Mouse (Mus musculus): Measurements from ENCODE around the gene Ntrk3. TPM values are rescaled to one million over a fixed set of nuclear protein-coding genes. Genes with fewer than 3 reads are reported as not detected.

Gene Ntrk3
- total RNA-seq, 1 experiment from 2014 or later, result 0.76 TPM

- no peak for ATAC-seq (replicated peaks; ENCODE audit: insufficient number of reproducible peaks, low FRiP score, low TSS enrichment, poor library complexity, severe bottlenecking)
These were observed 246.6 kb downstream of the Ntrk3 start for GRCm38 (mm10) chr7:78491176-78491575.

GRCm38 (mm10) chr7:78484290-78484689 is 253.5 kb downstream of the Ntrk3 start:
- no peak for ATAC-seq (replicated peaks; ENCODE audit: insufficient number of reproducible peaks, low FRiP score, low TSS enrichment, poor library complexity, severe bottlenecking)

- ATAC-seq (replicated peaks; ENCODE audit: insufficient number of reproducible peaks, low FRiP score, low TSS enrichment, poor library complexity, severe bottlenecking), result no peak
These were observed 254.1 kb downstream of the Ntrk3 start for GRCm38 (mm10) chr7:78483729-78484128.

DNA sequence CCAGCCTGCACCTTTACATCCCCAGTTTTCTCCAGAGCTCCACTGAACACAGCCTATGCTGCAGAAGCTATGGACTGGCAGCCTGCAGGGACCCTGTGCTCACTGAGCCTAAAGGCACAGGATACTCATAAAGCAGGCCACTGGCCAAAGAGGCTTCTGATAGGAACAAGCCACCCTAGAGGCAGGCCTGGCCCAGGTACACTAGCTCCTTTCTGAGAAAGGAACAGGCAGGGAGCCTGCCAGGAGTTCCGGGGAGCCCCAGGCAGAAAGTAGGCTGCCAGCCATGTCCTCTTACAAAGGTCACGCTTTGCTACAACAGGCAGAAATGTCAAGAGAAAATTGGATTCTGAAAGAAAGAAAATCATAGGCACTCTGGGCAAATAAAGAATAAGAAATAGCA is 254.8 kb downstream of the Ntrk3 start:
- ATAC-seq (replicated peaks; ENCODE audit: insufficient number of reproducible peaks, low FRiP score, low TSS enrichment, poor library complexity, severe bottlenecking), result no peak

- no peak for ATAC-seq (replicated peaks; ENCODE audit: insufficient number of reproducible peaks, low FRiP score, low TSS enrichment, poor library complexity, severe bottlenecking)
These were observed 258.9 kb downstream of the Ntrk3 start for GRCm38 (mm10) chr7:78478881-78479280.

GRCm38 (mm10) chr7:78471755-78472154 is 266.1 kb downstream of the Ntrk3 start:
- no peak for ATAC-seq (replicated peaks; ENCODE audit: insufficient number of reproducible peaks, low FRiP score, low TSS enrichment, poor library complexity, severe bottlenecking)

- no peak for ATAC-seq (replicated peaks; ENCODE audit: insufficient number of reproducible peaks, low FRiP score, low TSS enrichment, poor library complexity, severe bottlenecking)
These were observed 266.5 kb downstream of the Ntrk3 start for GRCm38 (mm10) chr7:78471270-78471669.

- no peak for ATAC-seq (replicated peaks; ENCODE audit: insufficient number of reproducible peaks, low FRiP score, low TSS enrichment, poor library complexity, severe bottlenecking)
These were observed 275.2 kb downstream of the Ntrk3 start for GRCm38 (mm10) chr7:78462605-78463004.

DNA sequence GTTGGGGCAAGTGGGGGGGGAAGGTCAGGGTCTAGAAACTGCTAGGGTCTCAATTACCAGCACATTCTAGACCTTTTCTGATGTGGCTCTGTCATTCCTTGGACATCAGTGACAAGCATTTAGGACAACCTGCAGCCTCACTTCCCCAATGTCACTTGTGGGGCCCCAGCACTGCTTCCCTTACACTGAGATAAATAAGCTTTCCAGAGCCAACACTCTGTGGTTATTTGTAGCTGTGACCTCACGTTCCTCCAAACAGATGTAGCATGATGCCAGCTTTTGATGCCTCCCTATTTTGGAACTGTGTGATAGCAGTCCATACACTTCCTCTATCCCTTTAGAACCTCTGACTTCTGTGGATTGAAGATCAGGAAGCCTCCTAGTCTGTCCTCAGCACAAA is 278.8 kb downstream of the Ntrk3 start:
- no peak for ATAC-seq (replicated peaks; ENCODE audit: insufficient number of reproducible peaks, low FRiP score, low TSS enrichment, poor library complexity, severe bottlenecking)

GRCm38 (mm10) chr7:78451666-78452065 is 286.1 kb downstream of the Ntrk3 start:
- ATAC-seq (replicated peaks; ENCODE audit: insufficient number of reproducible peaks, low FRiP score, low TSS enrichment, poor library complexity, severe bottlenecking), result no peak

DNA sequence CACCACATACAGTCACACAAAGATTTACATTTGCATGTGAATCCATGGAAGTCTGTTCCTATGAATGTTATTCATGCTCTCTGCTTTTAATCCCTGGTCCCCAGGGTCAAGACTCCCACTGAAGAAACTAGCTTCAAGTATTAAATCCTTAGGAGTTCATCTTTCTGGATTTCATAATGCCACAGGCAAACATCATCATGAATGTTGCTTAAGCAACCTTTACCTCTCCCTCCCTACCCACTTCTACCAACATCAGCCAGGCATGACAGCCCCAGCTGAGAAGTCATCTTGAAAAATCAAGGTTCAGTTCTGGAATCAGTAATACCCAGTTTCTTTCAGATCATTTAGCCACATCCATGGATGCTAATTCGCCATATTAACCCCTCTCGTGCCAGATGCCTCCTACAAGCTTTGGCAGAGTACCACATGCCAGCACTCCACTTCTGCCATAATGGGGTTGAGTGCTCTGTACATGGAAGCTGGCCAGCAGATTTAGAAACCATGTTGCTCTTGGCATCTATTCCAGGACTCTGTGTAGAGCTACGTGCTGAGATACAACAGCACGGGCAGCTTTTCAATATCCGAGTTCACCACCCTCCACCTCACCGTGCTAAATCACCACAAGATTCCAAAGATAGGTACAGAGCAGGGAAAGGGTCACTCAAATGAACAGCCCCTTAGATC is 287.8 kb downstream of the Ntrk3 start:
- no peak for ATAC-seq (replicated peaks; ENCODE audit: insufficient number of reproducible peaks, low FRiP score, low TSS enrichment, poor library complexity, severe bottlenecking)

DNA sequence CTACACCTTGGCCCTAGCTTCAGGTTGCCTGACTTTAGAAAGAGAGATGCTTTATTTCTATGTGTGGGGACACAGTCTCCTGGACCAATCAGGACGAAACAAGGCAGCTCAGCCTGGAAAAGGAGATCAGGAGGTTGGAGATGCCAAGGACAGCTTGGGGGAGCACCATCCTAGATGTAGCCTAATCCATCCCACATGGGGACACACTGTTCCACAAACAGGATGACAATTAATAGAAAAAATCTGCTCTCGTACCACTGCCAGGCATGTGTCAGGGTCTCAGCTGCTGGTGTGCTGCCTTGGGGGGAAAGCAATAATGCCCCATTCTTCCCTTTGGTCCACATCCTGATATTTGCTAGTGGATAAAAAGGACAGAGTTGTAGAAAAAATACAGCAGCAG is 289.0 kb downstream of the Ntrk3 start:
- no peak for ATAC-seq (replicated peaks; ENCODE audit: insufficient number of reproducible peaks, low FRiP score, low TSS enrichment, poor library complexity, severe bottlenecking)

DNA sequence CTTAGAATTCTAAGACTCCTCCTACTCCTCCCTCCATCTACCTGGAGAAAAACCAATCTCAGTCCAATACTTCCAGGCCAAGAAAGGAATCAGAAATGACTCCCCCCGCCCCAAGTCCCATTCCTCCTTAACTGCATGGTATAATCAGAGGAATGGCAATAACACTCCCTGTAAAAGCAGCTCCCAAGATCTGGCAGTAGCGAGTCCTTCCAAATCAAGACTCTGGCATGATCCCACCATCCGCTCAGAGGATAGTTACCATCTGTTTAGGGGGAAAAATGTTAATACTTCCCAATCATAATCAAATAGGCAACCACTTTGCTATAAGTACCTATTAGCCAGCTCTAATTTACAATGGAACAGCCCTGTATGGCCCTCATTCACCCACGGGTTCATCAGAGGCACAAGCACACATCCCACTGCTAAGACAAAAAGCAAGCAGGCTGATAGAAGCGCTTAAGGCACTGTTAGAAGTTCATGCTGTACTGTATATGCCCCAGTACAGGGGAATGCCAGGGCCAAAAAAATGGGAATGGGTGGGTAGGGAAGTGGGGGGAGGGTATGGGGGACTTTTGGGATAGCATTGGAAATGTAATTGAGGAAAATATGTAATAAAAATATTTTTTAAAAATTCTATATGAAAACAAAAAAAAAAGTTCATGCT is 294.3 kb downstream of the Ntrk3 start:
- no peak for ATAC-seq (replicated peaks; ENCODE audit: insufficient number of reproducible peaks, low FRiP score, low TSS enrichment, poor library complexity, severe bottlenecking)

- no peak for ATAC-seq (replicated peaks; ENCODE audit: insufficient number of reproducible peaks, low FRiP score, low TSS enrichment, poor library complexity, severe bottlenecking)
These were observed 296.1 kb downstream of the Ntrk3 start for GRCm38 (mm10) chr7:78441706-78442105.

DNA sequence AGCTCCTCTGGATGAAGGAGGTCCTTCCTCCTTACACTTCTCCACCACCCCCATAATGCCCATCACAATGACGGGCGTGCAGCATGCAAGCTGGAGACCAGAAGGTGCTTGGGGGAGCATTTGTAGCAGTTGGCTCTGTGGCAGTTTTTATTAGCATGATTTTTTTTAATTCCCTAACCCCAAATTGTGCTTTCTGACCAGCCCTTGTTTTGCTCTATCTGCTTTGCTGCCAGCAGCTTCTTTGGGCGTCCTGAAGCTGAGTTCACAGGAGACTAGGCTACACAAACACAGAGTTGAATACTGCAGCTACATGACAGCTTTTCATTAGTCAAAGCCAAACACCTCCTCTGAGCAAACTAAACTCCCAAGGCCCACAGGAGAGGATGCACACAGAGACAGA is 296.9 kb downstream of the Ntrk3 start:
- ATAC-seq (replicated peaks; ENCODE audit: insufficient number of reproducible peaks, low FRiP score, low TSS enrichment, poor library complexity, severe bottlenecking), result no peak

GRCm38 (mm10) chr7:78440476-78440875 is 297.3 kb downstream of the Ntrk3 start:
- no peak for ATAC-seq (replicated peaks; ENCODE audit: insufficient number of reproducible peaks, low FRiP score, low TSS enrichment, poor library complexity, severe bottlenecking)

DNA sequence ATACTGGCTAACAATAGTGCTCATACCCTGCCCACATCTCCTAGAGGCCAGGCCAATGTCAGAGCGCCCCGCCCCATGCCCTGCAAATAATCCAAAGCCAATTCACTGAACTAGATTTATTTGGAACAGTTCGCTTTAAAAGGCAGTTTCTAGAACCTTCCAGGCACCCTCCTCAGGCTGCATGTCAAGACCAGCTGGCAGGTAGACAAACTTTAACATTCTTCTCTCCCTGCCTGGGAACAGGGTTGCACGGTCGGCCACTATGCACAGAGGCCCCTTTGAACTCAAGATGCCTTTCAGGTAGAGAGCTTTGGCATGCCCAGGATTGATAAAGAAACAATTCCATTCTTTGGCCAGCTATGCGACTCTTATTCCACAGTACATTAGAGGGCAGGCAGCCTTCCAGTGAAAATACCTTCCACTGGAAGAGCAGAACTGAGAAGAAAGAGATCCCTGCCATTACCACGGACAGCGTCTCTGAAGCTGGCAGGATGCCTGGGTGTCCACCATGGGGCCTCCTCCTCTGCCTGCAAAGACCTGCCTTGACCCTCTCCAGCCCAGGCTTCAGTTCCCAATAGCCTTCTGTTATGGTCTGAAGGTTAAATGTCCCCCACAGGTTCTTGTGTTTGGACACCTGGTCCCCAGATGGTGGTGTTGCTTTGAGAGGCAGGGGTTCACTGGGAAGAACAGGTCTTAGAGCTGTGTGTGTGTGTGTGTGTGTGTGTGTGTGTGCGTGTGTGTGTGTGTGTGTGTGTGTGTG is 298.3 kb downstream of the Ntrk3 start:
- no peak for ATAC-seq (replicated peaks; ENCODE audit: insufficient number of reproducible peaks, low FRiP score, low TSS enrichment, poor library complexity, severe bottlenecking)

- no peak for ATAC-seq (replicated peaks; ENCODE audit: insufficient number of reproducible peaks, low FRiP score, low TSS enrichment, poor library complexity, severe bottlenecking)
These were observed 304.1 kb downstream of the Ntrk3 start for GRCm38 (mm10) chr7:78433617-78434144.

GRCm38 (mm10) chr7:78431611-78432010 is 306.2 kb downstream of the Ntrk3 start:
- no peak for ATAC-seq (replicated peaks; ENCODE audit: insufficient number of reproducible peaks, low FRiP score, low TSS enrichment, poor library complexity, severe bottlenecking)

DNA sequence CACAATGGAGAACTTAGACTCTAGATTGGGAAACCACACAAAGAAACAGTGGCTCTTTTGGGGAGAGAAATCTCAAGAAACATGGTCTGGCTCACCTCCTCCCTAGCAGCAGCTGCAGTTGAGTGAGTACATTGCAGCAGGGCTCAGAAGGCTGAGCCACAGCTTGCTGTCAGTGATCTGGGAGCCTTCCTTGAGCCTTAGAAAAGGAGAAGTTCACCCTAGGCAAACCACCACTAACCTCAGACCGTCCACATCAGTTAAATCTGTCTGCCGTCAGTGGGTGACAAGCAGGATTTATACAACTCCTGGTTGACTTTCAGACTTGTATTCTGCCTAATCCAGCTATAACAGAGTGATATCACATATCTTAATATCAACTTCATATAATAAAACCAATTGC is 325.6 kb downstream of the Ntrk3 start:
- no peak for ATAC-seq (replicated peaks; ENCODE audit: insufficient number of reproducible peaks, low FRiP score, low TSS enrichment, poor library complexity, severe bottlenecking)

All from monocyte, adult 5-6 weeks (primary cell).